Mouse (Mus musculus) CH12.LX (cell line): ENCODE measurements at regions not wholly inside any gene's neighbourhood (a gene's known extent, or its start where the extent isn't known, plus 50 kb on each side); places are given as distances from the start of the nearest gene placed in this dataset.

Experiments
- DNase-seq: peaks from one replicate; pipeline ENCODE4 v3.0.0-alpha.2; 2013; ENCODE audit errors: extremely low read depth
- H3K27ac ChIP-seq: 2 replicates; pipeline ENCODE4 v1.5.1; 2012; ENCODE audit warnings: low read depth, mild to moderate bottlenecking, control low read depth, moderate library complexity; ENCODE audit not compliant: insufficient read depth
- H3K27me3 ChIP-seq: replicated peaks from 2 replicates; pipeline ENCODE3; 2012; ENCODE audit warnings: inconsistent platforms
- H3K36me3 ChIP-seq, 2 experiments: replicated peaks in 1 of 2; 2 replicates each; pipeline versions ENCODE3 to v1.6.1; 2012; ENCODE audit warnings: inconsistent platforms in 1 of 2, low read length in 1 of 2, mild to moderate bottlenecking in 1 of 2, mixed read lengths in 1 of 2, moderate library complexity in 1 of 2; ENCODE audit not compliant: control insufficient read depth in 1 of 2, insufficient read depth in 1 of 2
- H3K4me1 ChIP-seq, 2 experiments: 2 replicates each; pipeline ENCODE4 v1.6.1; 2012; ENCODE audit warnings: inconsistent platforms in 1 of 2, moderate library complexity in 1 of 2; ENCODE audit not compliant: insufficient read depth in 2 of 2, control insufficient read depth in 1 of 2
- H3K4me2 ChIP-seq: 2 replicates; pipeline ENCODE4 v1.6.1; 2012; ENCODE audit warnings: low read depth, mild to moderate bottlenecking, control low read depth; ENCODE audit not compliant: poor library complexity, insufficient read depth, severe bottlenecking
- H3K4me3 ChIP-seq, 3 experiments: fragments of 150-350 bp in 1 of 3; sonication (generic) in 1 of 3; replicated peaks in 1 of 3; 2 replicates each; pipeline versions ENCODE3 to v1.5.1; 2011 to 2012; ENCODE audit warnings: low read depth in 2 of 3, low read length in 2 of 3, mild to moderate bottlenecking in 2 of 3, moderate library complexity in 2 of 3, control low read depth in 1 of 3, improper control_type of control experiment in 1 of 3, inconsistent platforms in 1 of 3, mixed read lengths in 1 of 3; ENCODE audit not compliant: poor library complexity in 1 of 3
- H3K79me2 ChIP-seq: replicated peaks from 2 replicates; pipeline ENCODE4 v1.6.1; 2012; ENCODE audit warnings: mild to moderate bottlenecking, moderate library complexity; ENCODE audit not compliant: control insufficient read depth, poor library complexity, insufficient read depth, severe bottlenecking; ENCODE audit errors: extremely low read depth
- H3K9ac ChIP-seq: 2 replicates; pipeline ENCODE4 v1.6.1; 2012; ENCODE audit warnings: low read depth, mild to moderate bottlenecking, control low read depth, moderate library complexity; ENCODE audit not compliant: insufficient read depth
- H3K9me3 ChIP-seq: replicated peaks from 2 replicates; pipeline ENCODE3; 2012; ENCODE audit warnings: low read length, inconsistent platforms, mixed read lengths
- CHD1 ChIP-seq: IDR thresholded peaks from 2 replicates; pipeline ENCODE4 v1.6.1; 2012; ENCODE audit warnings: low read depth, low read length, improper control_type of control experiment, inconsistent platforms
- E2F4 ChIP-seq: IDR thresholded peaks from 2 replicates; pipeline ENCODE4 v1.6.1; 2011; ENCODE audit warnings: low read depth, low read length, improper control_type of control experiment; ENCODE audit not compliant: insufficient replicate concordance
- HCFC1 ChIP-seq: IDR thresholded peaks from 2 replicates; pipeline ENCODE4 v1.6.1; 2012; ENCODE audit warnings: low read depth, mild to moderate bottlenecking, inconsistent platforms, low read length, improper control_type of control experiment
- IRF4 ChIP-seq: IDR thresholded peaks from 2 replicates; pipeline ENCODE4 v1.6.1; 2014; ENCODE audit warnings: low read depth, mild to moderate bottlenecking, inconsistent platforms, low read length, improper control_type of control experiment
- JUN ChIP-seq: IDR thresholded peaks from 2 replicates; pipeline ENCODE4 v1.6.1; 2011; ENCODE audit warnings: low read depth, mild to moderate bottlenecking, low read length, improper control_type of control experiment, moderate library complexity; ENCODE audit not compliant: insufficient read depth
- MAFK ChIP-seq: IDR thresholded peaks from 2 replicates; pipeline ENCODE4 v1.6.1; 2011; ENCODE audit warnings: low read length, improper control_type of control experiment; ENCODE audit not compliant: insufficient replicate concordance
- MAZ ChIP-seq: IDR thresholded peaks from 2 replicates; pipeline ENCODE4 v1.6.1; 2012; ENCODE audit warnings: low read depth, mild to moderate bottlenecking, inconsistent platforms, low read length, improper control_type of control experiment, moderate library complexity
- MXI1 ChIP-seq: IDR thresholded peaks from 2 replicates; pipeline ENCODE4 v1.6.1; 2011; ENCODE audit warnings: mild to moderate bottlenecking, low read depth, low read length, improper control_type of control experiment
- MYC ChIP-seq: IDR thresholded peaks from 2 replicates; pipeline ENCODE4 v1.6.1; 2011; ENCODE audit warnings: low read depth, mild to moderate bottlenecking, improper control_type of control experiment, low read length
- SMC3 ChIP-seq: IDR thresholded peaks from 2 replicates; pipeline ENCODE4 v1.6.1; 2011; ENCODE audit warnings: low read depth, low read length, improper control_type of control experiment
- UBTF ChIP-seq: IDR thresholded peaks from 2 replicates; pipeline ENCODE4 v1.6.1; 2012; ENCODE audit warnings: low read depth, mild to moderate bottlenecking, inconsistent platforms, low read length, improper control_type of control experiment, moderate library complexity
- USF1 ChIP-seq: IDR thresholded peaks from 2 replicates; pipeline ENCODE4 v1.6.1; 2014; ENCODE audit warnings: low read depth, mild to moderate bottlenecking, inconsistent platforms, low read length, improper control_type of control experiment
- ZMIZ1 ChIP-seq: IDR thresholded peaks from 2 replicates; pipeline ENCODE4 v1.6.1; 2012; ENCODE audit warnings: low read depth, mild to moderate bottlenecking, inconsistent platforms, low read length, improper control_type of control experiment
- ZNF384 ChIP-seq: IDR thresholded peaks from 2 replicates; pipeline ENCODE4 v1.6.1; 2012; ENCODE audit warnings: low read depth, low read length, improper control_type of control experiment, inconsistent platforms
- dilution Hi-C: fragments of 300-500 bp; cut with MboI; formaldehyde crosslinking; loops from 2 replicates; pipeline ENCODE4 v1.14.3; 2020; ENCODE audit warnings: low sequenced_read_pairs; ENCODE audit not compliant: extremely low pct_unique_long_range_greater_than_20kb, extremely low pct_ligation_motif_present
- in situ Hi-C: fragments of 300-500 bp; cut with MboI; formaldehyde crosslinking; loops from 3 replicates; pipeline ENCODE4 v1.14.3; 2019; ENCODE audit warnings: low sequenced_read_pairs, low pct_ligation_motif_present, low pct_unique_long_range_greater_than_20kb, mixed read lengths

DNA sequence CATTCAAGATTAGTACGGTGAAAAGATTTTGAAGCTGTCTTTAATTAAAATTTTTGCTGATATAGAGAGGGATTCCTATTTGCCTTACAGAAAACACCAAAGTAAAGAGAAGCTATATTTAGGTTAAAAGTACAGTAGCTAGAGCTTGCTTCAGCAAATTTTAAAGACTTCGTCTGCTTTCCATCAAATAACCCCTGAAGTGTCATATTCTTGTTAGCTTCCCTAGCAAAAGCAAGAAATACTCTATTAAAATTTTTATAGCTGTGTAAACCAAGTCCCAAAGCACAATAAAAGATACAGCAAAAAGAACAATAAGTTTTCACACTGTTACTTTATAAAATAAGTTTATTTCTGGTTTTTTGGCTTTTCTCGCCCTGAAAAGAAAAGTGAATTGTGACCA, 372.3 kb downstream of the Olfm3 start:
- TF ChIP-seq IRF4 (no peak), E2F4 (no peak), ZMIZ1 (no peak), CHD1 (no peak), JUN (no peak), SMC3 (no peak), MXI1 (no peak), USF1 (no peak)
- H3K9ac ChIP-seq, result no peak overlapping the region
- no peaks in the 10 kb centered on the region for H3K36me3 ChIP-seq
- in situ Hi-C loops, result no loop called here
- no peak for DNase-seq
- no peak overlapping the region for H3K27ac ChIP-seq
- H3K9me3 ChIP-seq, result no peaks in the 10 kb centered on the region
- H3K4me2 ChIP-seq, result no peak overlapping the region
- dilution Hi-C loops, result no loop called here
- 0 out of 4 replicates have a peak, but pooled peaks cover 0 to 2% of the 10 kb centered on the region in 2 experiments for H3K4me1 ChIP-seq
- H3K79me2 ChIP-seq, result no peaks in the 10 kb centered on the region
- no peak overlapping the region for H3K4me3 ChIP-seq
- no peaks in the 10 kb centered on the region for H3K27me3 ChIP-seq

DNA sequence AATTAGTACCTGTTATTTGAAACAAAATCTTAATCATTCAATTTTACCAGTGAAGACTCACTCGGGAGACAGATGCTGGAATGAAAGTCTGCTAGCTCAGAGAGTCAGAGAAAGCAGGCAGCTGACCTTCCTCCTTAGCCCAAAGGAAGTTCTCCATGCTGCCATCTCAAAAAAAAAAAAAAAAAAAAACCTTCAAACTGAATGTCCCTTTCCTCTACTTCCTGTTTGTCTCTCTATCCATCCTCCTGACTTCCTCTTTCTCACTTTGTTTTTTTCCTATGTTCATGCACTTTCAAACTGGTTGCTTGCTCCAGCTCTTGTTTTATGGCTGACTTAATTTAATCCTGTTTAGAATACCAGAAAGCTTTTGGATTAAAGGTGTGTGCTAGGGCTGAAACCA, 377.4 kb downstream of the Olfm3 start:
- dilution Hi-C loops (no loop called here), in situ Hi-C loops (no loop called here)
- no peak overlapping the region for H3K9ac ChIP-seq
- H3K36me3 ChIP-seq, result no peaks in the 10 kb centered on the region
- TF ChIP-seq ZNF384 (peak; percentile 67), MYC (no peak), MXI1 (no peak), UBTF (no peak), HCFC1 (no peak), E2F4 (no peak)
- no peak overlapping the region for H3K4me2 ChIP-seq
- H3K27me3 ChIP-seq, result no peaks in the 10 kb centered on the region
- H3K4me3 ChIP-seq, result no peak overlapping the region
- no peak for DNase-seq
- H3K27ac ChIP-seq, result no peak overlapping the region
- H3K79me2 ChIP-seq, result no peaks in the 10 kb centered on the region
- no peaks in the 10 kb centered on the region for H3K9me3 ChIP-seq
- H3K4me1 ChIP-seq, result 0 out of 4 replicates have a peak, but pooled peaks cover 0 to 2% of the 10 kb centered on the region in 2 experiments

DNA sequence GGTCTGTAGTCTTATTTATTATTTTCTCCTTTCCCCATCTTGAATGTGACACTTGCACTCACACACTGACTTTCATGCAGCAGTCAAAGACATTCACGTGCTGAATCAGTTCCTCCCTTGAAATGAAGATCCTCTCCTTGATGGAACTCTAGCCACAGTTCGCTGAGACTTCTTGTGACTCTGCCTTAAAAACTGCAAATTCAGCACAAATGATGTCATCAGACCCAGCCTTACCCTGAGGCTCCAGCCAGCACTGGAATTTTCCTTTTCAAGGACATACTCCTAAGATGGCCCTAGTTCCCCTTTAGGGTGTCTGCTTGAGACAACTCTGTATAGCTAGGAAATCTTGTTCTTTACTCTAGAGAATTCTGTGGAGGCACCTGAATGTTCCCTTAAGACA, 380.6 kb downstream of the Olfm3 start:
- Histone ChIP-seq H3K27me3 (no peaks in the 10 kb centered on the region), H3K4me2 (no peak overlapping the region), H3K27ac (no peak overlapping the region), H3K4me3 (no peak overlapping the region), H3K4me1 (0 out of 4 replicates have a peak, but pooled peaks cover 0 to 2% of the 10 kb centered on the region in 2 experiments), H3K79me2 (no peaks in the 10 kb centered on the region), H3K9ac (no peak overlapping the region), H3K36me3 (no peaks in the 10 kb centered on the region), H3K9me3 (no peaks in the 10 kb centered on the region)
- in situ Hi-C loops (no loop called here), dilution Hi-C loops (no loop called here)
- TF ChIP-seq MAZ (no peak), MAFK (peak; percentile 67; the same call in 1 of the 2 replicates)
- no peak for DNase-seq
